Mouse (Mus musculus) monocyte, adult 5-6 weeks (primary cell): ENCODE data around the gene Gpd2. TPM values are rescaled to one million over a fixed set of nuclear protein-coding genes. Genes with fewer than 3 reads are reported as not detected.

Experiments
- ATAC-seq: fragments of 153-309, 156-312 bp; replicated peaks from 2 replicates; pipeline ENCODE4 v1.8.0; 2017; ENCODE audit warnings: mild to moderate bottlenecking; ENCODE audit not compliant: low TSS enrichment, insufficient number of reproducible peaks, severe bottlenecking, poor library complexity, low FRiP score
- total RNA-seq: library from RNA; stranded (forward); fragments of 200-1000, 200-491, 200-594 nt; gene quantifications from 3 replicates; pipeline ENCODE4 v1.2.3, GENCODE M21; 2017

The Gpd2 gene
- total RNA-seq, 1 experiment from 2014 or later, result 40.1 TPM

DNA sequence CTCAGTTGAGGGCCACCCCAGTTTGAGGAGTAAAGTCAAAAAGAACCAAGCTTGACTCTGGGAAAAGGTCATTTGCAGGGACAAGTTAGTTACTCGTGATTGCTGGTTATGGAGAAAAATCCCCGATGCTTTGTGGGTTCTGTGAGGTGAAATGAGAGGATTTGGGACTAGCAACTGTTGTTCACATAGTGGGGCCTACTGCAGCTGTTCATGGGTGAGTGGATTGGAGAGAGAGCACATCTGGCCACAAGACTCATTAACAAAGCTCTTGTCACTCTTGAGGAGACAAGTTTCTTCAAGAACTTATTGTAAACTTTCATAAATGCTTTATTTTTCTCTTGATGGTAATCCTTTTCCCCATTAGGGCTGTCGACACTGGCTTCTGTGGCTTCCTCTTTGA lies 117.4 kb downstream of the Gpd2 start:
- no peak for ATAC-seq

DNA sequence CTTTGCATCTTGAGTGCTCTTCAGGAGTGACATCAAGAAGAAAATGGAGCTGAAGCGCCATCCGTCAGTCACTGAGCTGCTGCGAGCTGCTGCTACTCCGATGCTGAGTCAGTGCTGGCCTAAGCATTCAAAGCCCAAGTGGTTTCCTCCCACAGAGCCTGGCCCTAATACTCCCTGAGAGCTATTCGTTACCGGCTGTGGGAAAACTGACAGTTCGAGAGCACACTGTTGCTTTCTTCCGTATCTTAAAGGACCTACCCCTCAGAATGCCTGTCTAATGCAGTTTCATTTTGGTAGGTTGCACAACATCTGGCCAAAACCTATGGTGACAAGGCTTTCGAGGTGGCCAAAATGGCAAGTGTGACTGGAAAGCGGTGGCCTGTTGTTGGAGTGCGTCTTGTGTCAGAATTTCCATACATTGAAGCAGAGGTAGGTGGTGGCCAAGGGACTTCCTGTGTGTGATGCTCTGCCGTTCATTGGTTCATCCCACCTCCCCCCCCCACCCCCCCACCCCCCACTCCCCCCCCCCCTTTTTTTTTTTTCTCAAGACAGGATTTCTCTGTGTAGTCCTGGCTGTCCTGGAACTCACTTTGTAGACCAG lies 118.9 kb downstream of the Gpd2 start:
- ATAC-seq, result 0 out of 2 replicates have a peak, but pooled peaks have one; percentile 28

DNA sequence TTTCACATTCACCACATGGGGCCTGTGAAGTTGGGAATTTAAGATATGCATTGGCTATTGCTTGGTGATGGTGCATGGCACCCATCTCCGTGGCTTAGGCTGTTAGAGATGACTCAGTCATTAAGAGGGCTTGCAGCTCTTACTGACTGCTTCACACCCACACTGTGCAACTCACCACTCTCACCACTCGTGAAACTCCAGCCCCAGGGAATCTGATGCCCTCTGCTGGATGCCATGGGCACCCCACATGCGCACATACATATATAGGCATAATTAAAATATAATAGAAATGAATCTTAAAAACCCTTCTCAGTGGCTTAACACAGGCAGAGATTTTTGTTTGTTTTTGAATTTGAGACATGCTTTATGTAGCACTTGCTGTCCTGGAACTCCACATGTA lies 125.1 kb downstream of the Gpd2 start:
- no peak for ATAC-seq

DNA sequence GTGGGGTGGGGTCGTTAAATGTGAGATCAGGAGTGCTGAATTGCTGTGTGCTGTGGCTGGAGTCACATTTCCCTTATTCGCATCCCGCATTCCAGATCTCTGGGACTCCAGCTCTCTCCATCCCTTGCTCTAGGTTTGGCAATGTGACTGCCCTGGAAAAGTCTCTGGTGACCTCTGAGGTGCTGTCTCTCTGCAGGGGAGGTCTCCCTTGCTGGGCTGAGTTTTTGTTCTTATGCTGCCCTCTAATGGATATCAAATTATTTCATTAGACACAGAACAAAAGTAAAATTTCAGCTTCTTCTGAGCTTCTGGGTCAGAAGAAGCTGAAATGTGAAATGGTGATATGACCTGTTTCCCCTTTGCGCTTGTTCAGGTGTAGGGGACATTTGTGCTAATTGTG lies 137.2 kb downstream of the Gpd2 start:
- no peak for ATAC-seq

DNA sequence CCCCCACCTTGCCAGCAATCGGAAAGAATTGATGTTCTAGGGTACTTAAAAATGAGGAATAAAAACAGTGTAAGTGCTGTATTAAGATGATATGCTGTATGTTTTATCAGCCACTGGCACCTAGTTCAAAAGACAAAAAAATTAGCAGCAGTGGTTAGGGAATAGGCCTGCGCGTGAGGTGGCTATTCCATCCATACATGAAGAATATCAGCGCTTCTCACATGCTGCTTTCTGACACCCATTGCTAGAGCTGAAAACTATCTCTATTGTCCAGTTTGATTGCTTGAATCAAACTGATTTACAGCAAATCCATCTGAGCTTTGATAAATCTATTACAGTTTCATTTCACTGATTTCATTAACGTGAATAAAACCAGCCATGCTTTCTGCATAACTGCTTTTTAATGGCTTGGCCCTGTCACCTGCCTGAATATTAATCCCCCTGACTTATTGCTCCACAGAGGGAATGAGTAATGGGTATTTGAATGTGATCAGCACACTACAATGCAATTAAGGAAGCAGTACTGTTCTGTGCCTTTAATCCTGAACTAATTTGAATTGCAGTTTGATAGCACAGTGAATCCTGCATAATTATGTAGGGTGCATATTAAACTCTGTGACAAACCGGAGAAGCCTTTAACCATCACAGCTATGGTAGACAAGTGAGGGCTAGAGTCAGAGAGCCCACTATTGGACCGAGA lies 137.9 kb downstream of the Gpd2 start:
- no peak for ATAC-seq

DNA sequence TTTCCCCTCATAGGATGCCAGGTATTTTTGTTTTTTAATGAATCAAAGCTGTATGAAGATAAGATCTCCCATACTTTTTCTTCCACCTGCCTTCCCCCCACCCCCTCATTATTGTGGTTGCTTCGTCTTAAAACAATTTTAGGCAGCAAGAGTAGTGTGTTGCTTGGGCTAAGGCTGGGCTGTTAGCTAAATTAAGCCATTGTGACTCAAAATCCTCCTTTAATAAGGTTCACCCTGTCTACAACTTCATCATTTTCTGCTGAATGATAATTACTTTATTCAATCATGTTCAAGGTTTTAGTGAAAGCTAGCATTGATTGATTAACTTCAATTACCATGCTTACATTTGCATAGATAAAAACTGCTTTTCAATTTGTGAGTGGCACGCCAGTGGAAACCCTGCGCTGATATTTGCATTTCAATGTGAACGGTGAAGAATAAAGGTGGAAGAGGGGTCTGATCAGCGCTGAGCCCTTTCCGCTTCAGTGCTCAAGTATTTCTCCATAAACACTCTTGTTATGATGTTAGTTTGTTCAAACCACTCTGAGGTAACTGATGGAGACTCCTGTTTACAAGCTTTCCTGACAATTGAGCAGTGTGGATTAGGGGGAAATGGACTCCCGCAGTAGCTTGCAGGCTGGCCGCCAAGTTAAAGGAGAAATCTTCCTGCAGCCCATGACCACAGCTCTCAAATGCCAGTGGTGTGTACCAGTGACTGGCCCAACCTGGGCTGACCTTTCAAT lies 140.9 kb downstream of the Gpd2 start:
- ATAC-seq, result no peak

DNA sequence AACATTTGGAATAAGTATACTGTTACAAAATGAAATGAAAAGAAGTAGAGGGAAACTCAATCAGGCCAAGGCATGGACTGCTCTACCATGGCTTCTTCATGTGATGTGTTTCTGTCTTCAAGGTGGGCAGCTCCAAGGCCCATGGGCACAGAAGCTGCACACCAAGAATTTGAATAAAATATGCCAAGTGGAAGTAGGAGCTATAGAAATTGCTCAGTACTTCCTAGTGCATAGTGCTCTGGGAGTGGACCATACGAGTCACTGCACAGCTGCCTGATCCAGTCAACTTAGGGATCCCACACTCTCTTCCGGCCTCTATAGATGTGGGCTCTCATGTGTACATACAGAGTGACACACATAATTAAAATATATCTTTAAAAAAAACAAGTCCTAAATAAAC lies 147.2 kb downstream of the Gpd2 start:
- ATAC-seq, result no peak

DNA sequence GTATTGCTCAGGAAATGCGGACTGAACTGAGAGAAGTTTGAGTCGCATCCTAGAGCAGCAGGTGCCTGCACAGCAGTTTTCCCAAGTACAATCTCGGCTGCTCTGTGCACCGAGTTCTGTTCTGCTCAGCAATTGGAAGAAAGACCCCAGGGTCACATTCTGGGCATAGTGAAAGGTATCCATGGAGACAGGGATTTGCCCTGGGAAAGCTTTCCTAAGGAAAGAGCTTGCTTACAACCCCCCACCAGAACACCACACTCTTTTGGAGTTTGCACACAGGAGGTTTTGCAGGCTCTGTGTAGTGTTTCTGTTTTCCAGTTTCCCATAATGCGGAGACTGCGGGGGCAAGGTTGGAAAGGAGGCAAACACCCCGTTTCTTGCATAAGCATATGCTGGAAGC lies 150.4 kb downstream of the Gpd2 start:
- no peak for ATAC-seq

DNA sequence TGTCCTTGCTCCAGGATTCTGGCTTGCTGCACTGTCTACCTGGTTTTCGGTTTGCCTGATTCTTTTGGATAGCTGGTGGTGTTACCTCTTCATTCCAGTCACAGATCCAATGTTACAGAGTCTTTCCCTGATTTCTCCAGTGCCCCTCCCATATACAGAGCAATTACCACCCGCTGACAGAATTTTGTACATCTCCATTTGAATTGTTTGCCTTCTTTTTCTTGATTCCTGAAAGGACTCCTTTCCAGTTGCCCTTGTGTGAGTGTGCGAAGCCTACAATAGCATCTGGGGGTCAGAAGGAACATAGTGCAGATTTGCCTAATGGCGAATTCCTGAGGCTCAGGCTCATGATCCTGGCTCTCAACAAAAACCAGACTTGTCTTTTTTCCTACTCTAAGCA lies 157.6 kb downstream of the Gpd2 start:
- no peak for ATAC-seq

DNA sequence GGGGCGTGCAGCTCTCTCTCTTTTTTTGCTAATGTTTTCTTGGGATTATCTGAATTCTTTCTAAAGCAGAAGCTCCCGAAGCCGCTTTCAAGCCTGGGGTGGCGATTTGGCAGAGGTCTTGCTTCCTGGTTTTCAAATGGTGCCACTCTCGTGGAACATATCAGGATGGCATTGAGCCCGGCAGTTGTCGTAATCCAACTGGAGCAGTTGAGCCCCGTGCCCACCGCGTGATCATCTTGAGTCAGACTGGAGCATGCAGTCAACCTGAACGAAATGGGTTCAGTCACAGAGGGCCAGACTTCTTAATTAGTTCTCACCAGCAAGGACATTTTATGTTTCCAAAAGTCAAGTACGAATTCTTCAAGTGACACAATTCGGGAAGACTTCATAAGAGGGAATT lies 158.6 kb downstream of the Gpd2 start:
- no peak for ATAC-seq

DNA sequence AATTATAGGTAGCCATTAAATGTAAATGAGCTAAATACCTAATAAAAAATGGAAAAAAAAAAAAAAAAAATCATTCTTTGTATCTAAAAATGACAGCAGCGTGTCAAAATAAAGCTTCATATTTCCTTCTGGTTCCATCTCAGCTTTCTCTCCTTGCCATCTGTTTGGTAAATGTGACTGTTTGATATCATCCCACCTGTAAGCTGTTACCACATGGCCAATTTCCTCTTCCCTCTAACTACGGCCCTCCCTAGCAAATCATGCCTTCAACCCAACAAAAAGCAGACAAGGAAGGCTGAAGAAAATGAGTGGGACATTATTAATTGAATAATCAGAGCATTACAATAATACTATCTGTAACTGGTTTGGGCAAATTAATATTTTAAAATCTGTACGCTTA lies 160.3 kb downstream of the Gpd2 start:
- ATAC-seq, result no peak

DNA sequence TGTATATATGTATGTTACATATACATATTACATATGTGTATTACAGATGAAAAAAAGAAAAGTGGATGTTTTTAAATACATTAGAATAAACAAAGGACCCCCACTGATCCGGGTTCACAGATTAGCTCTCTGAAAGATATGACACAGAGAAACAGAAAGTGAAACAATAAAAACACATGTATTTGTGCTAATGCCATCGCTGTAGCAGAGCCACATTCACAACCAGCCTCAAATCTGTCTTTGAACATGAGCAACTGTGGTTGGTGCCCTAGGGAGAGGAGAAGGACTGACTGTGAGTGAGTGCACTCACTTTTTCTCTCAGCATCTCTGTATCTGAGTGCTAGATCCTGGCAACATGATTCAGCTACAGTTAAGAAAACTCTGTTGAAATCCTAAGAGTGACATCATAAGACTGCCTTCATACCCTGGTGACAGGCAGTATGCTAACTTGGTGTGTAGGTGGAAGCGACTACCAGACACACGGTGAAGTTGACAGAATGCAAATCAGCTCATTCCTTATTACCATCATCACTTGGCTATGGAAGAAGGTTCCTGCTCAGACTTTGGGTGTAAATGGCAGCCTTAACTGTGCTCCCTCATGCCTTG lies 170.1 kb downstream of the Gpd2 start:
- ATAC-seq, result no peak

DNA sequence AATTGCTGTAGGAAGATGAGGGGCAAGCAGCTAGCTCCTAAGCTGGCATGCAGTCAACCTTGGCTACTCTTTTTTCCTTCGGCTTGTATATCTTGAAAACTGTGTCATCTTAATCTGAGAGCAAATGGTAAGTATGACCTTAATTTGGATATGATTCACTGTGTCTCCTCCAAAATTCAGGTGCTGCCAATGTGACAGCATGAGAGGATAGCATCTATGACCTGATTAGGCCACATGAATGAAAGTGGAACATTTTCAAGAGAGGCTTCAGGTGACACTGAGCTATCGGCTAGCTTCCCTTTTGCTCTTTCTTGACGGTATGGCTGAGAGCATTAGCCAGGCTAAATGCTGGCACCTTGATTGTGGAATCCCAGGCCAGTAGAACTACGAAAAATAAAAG lies 171.0 kb downstream of the Gpd2 start:
- ATAC-seq, result no peak

DNA sequence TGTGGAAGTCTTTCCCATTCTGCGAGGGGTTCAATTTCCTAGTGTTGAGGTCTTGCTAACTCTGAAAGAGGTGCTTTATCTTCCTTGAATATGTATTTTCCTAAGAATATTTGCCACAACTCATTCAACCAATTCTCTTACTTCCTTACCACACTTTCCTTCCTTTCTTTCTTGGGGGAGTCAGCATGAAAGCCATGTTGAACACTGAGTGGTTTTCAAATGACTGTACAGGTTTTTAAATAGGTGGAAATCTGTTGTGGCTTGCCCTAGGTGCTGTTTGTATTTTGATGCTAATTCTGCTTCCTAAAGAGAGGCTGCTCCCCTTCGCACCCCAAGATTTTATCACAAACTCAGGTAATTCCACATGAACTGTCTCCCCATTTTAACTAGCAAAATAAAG lies 174.1 kb downstream of the Gpd2 start:
- no peak for ATAC-seq

DNA sequence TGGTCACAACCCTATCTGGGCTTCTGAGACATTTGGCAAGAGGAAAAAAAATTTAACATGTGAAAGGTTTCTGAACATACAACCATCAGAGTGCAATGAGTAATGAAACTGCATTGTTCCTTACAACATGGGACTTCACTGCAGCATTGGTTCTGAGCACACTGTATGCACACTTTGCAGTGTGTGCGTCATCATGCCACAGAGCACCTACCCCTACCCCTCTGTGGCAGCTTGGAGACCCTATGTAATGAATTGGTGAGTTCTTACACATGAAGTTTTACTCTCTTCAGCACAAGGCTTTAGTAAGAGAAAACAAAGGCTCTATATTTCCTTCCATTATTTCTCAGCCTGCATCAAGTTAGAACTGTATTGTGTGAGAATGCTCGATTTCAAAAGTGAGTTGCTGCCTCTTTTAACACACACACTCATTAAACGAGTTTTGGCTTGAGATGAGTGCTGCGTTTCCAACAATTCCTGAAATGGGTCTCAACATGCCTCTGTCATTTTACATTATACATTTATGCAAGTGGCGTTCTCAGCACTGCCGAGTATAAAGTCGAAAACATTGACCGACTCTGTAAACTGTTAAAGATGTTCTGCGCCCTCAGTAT lies 177.2 kb downstream of the Gpd2 start:
- ATAC-seq, result no peak

DNA sequence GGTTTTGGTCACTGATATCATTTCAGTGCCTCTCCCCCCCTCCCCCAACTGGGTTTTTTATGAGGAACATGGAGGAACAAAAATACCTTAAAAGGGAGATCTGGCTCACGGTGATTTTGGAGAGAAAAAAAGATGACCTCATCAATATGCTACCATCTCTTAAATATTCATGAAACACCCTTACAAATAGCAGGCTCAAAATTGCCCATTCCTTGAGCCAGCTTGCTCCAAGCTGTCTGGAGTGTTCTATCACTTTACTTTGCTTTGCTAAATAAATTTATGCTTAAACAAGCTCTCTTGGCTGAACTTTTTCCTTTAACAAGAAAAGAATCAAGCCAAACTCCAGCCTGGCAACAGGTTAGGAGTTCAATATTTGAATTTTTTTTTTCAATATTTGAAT lies 179.3 kb downstream of the Gpd2 start:
- no peak for ATAC-seq
